Mouse (Mus musculus): ENCODE results near the gene Camk2d. TPM values are rescaled to one million over a fixed set of nuclear protein-coding genes. Genes with fewer than 3 reads are reported as not detected.

Gene Camk2d
- total and polyA plus RNA-seq, 3 experiments = 66.1 to 80.4 (median 77.3) TPM

GRCm38 (mm10) chr3:126681051-126681450 lies 84.9 kb downstream of the Camk2d start:
- Histone ChIP-seq H3K4me3 (replicated peaks in 1 of 3; ENCODE audit: low read depth in 2 of 3, low read length in 2 of 3, poor library complexity in 1 of 3) (no peak overlapping the region), H3K36me3 (replicated peaks in 1 of 2; ENCODE audit: control insufficient read depth in 1 of 2, insufficient read depth in 1 of 2, low read length in 1 of 2) (peaks cover 12 to 40% of the 10 kb centered on the region in 2 experiments), H3K27me3 (replicated peaks) (no peaks in the 10 kb centered on the region), H3K4me2 (ENCODE audit: insufficient read depth, low read depth, poor library complexity, severe bottlenecking) (no peak overlapping the region), H3K27ac (ENCODE audit: insufficient read depth, low read depth) (no peak overlapping the region), H3K4me1 (ENCODE audit: control insufficient read depth in 1 of 2, insufficient read depth in 2 of 2) (peaks cover 0 to 27% of the 10 kb centered on the region in 2 experiments; a peak in 3 of 4 replicates), H3K79me2 (replicated peaks; ENCODE audit: control insufficient read depth, extremely low read depth, insufficient read depth, poor library complexity, severe bottlenecking) (peaks cover 38% of the 10 kb centered on the region), H3K9ac (ENCODE audit: insufficient read depth, low read depth) (no peak overlapping the region), H3K9me3 (replicated peaks; ENCODE audit: low read length) (no peaks in the 10 kb centered on the region)
- dilution Hi-C loops (cut with MboI; ENCODE audit: extremely low pct_ligation_motif_present, extremely low pct_unique_long_range_greater_than_20kb, low sequenced_read_pairs) = no loop called here
- DNase-seq (ENCODE audit: extremely low read depth) = no peak
- in situ Hi-C loops (cut with MboI; ENCODE audit: low pct_ligation_motif_present, low pct_unique_long_range_greater_than_20kb, low sequenced_read_pairs) = no loop called here
- TF ChIP-seq RAD21 (IDR thresholded peaks at IDR 0.05; ENCODE audit: low read depth, low read length) = no peak
- no peak for TF ChIP-seq BHLHE40 (IDR thresholded peaks at IDR 0.05; ENCODE audit: low read depth, low read length)
- no peak for TF ChIP-seq TCF12 (IDR thresholded peaks at IDR 0.05; ENCODE audit: low read depth, low read length)
- TF ChIP-seq TBP (conservative IDR thresholded peaks at IDR 0.05; ENCODE audit: low read depth, low read length) = no peak
- no peak for TF ChIP-seq CTCF (conservative IDR thresholded peaks at IDR 0.05 in 1 of 2, IDR thresholded peaks at IDR 0.05 in 1 of 2; ENCODE audit: low read depth in 2 of 2, low read length in 2 of 2)
- no peak for TF ChIP-seq MAZ (IDR thresholded peaks at IDR 0.05; ENCODE audit: low read depth, low read length)
- no peak for TF ChIP-seq HCFC1 (IDR thresholded peaks at IDR 0.05; ENCODE audit: low read depth, low read length)

DNA sequence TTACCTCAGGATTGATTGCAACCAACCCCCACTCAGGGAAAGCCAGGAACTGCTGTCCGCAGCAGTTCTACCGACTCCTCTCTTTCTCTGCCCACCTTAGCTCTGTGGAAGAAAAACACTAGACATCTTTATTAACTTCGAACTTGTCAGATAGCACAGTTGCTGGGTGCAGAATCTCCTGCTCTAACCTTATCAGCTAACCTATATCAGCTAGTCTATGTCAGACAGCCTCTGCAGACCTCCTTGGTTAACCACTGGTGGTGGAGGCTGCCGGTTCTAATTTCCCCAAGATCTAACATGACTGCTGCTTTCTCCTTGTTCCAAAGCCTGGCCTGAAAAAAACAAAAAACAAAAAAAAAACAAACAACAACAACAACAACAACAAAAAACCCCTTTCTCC lies 85.9 kb downstream of the Camk2d start:
- in situ Hi-C loops (cut with MboI; ENCODE audit: low pct_ligation_motif_present, low pct_unique_long_range_greater_than_20kb, low sequenced_read_pairs) = no loop called here
- no peak for TF ChIP-seq TCF12 (IDR thresholded peaks at IDR 0.05; ENCODE audit: low read depth, low read length)
- no peak for TF ChIP-seq KAT2A (IDR thresholded peaks at IDR 0.05; ENCODE audit: insufficient replicate concordance, low read length)
- TF ChIP-seq RAD21 (IDR thresholded peaks at IDR 0.05; ENCODE audit: low read depth, low read length) = no peak
- TF ChIP-seq E2F4 (IDR thresholded peaks at IDR 0.05; ENCODE audit: insufficient replicate concordance, low read depth, low read length) = no peak
- no peak for TF ChIP-seq ZKSCAN1 (IDR thresholded peaks at IDR 0.05; ENCODE audit: borderline replicate concordance, low read depth, low read length)
- no peak for TF ChIP-seq PAX5 (IDR thresholded peaks at IDR 0.05; ENCODE audit: low read length)
- TF ChIP-seq MAFK (IDR thresholded peaks at IDR 0.05; ENCODE audit: insufficient replicate concordance, low read length) = no peak
- no peak for TF ChIP-seq ETS1 (conservative IDR thresholded peaks at IDR 0.05; ENCODE audit: low read depth, low read length)
- Histone ChIP-seq H3K9me3 (replicated peaks; ENCODE audit: low read length) (no peaks in the 10 kb centered on the region), H3K79me2 (replicated peaks; ENCODE audit: control insufficient read depth, extremely low read depth, insufficient read depth, poor library complexity, severe bottlenecking) (peaks cover 40% of the 10 kb centered on the region), H3K36me3 (replicated peaks in 1 of 2; ENCODE audit: control insufficient read depth in 1 of 2, insufficient read depth in 1 of 2, low read length in 1 of 2) (peaks cover 12 to 40% of the 10 kb centered on the region in 2 experiments), H3K27me3 (replicated peaks) (no peaks in the 10 kb centered on the region), H3K9ac (ENCODE audit: insufficient read depth, low read depth) (no peak overlapping the region), H3K4me1 (ENCODE audit: control insufficient read depth in 1 of 2, insufficient read depth in 2 of 2) (peaks cover 0 to 29% of the 10 kb centered on the region in 2 experiments; a peak in 3 of 4 replicates), H3K4me2 (ENCODE audit: insufficient read depth, low read depth, poor library complexity, severe bottlenecking) (no peak overlapping the region), H3K4me3 (replicated peaks in 1 of 3; ENCODE audit: low read depth in 2 of 3, low read length in 2 of 3, poor library complexity in 1 of 3) (no peak overlapping the region), H3K27ac (ENCODE audit: insufficient read depth, low read depth) (no peak overlapping the region)
- dilution Hi-C loops (cut with MboI; ENCODE audit: extremely low pct_ligation_motif_present, extremely low pct_unique_long_range_greater_than_20kb, low sequenced_read_pairs) = no loop called here
- no peak for DNase-seq (ENCODE audit: extremely low read depth)

- TF ChIP-seq ZNF384 (IDR thresholded peaks at IDR 0.05; ENCODE audit: low read depth, low read length) (no peak), JUN (IDR thresholded peaks at IDR 0.05; ENCODE audit: insufficient read depth, low read depth, low read length) (no peak), MAFK (IDR thresholded peaks at IDR 0.05; ENCODE audit: insufficient replicate concordance, low read length) (no peak), CHD1 (IDR thresholded peaks at IDR 0.05; ENCODE audit: low read depth, low read length) (no peak)
- peaks cover 2 to 38% of the 10 kb centered on the region in 2 experiments; a peak in 3 of 4 replicates for H3K4me1 ChIP-seq (ENCODE audit: control insufficient read depth in 1 of 2, insufficient read depth in 2 of 2)
- in situ Hi-C loops (cut with MboI; ENCODE audit: low pct_ligation_motif_present, low pct_unique_long_range_greater_than_20kb, low sequenced_read_pairs) = no loop called here
- no peak overlapping the region for H3K27ac ChIP-seq (ENCODE audit: insufficient read depth, low read depth)
- peaks cover 5 to 27% of the 10 kb centered on the region in 2 experiments for H3K36me3 ChIP-seq (replicated peaks in 1 of 2; ENCODE audit: control insufficient read depth in 1 of 2, insufficient read depth in 1 of 2, low read length in 1 of 2)
- no peaks in the 10 kb centered on the region for H3K9me3 ChIP-seq (replicated peaks; ENCODE audit: low read length)
- no peak for DNase-seq (ENCODE audit: extremely low read depth)
- dilution Hi-C loops (cut with MboI; ENCODE audit: extremely low pct_ligation_motif_present, extremely low pct_unique_long_range_greater_than_20kb, low sequenced_read_pairs) = no loop called here
- H3K79me2 ChIP-seq (replicated peaks; ENCODE audit: control insufficient read depth, extremely low read depth, insufficient read depth, poor library complexity, severe bottlenecking) = peaks cover 39% of the 10 kb centered on the region
- no peak overlapping the region for H3K4me2 ChIP-seq (ENCODE audit: insufficient read depth, low read depth, poor library complexity, severe bottlenecking)
- H3K27me3 ChIP-seq (replicated peaks) = no peaks in the 10 kb centered on the region
- H3K9ac ChIP-seq (ENCODE audit: insufficient read depth, low read depth) = no peak overlapping the region
- no peak overlapping the region for H3K4me3 ChIP-seq (replicated peaks in 1 of 3; ENCODE audit: low read depth in 2 of 3, low read length in 2 of 3, poor library complexity in 1 of 3)
Measured at GRCm38 (mm10) chr3:126685363-126685762, 89.3 kb downstream of the Camk2d start.

All from CH12.LX (cell line).